Mouse (Mus musculus) stomach, postnatal 0 days (tissue): Measurements from ENCODE around the gene 5430419D17Rik. TPM values are rescaled to one million over a fixed set of nuclear protein-coding genes. Genes with fewer than 3 reads are reported as not detected.

Source experiments
- ATAC-seq: fragments of 200-750 bp; cut with Nextera tagmentation; 2 replicates; pipeline ENCODE4 v1.8.0; 2017; ENCODE audit not compliant: low FRiP score, low TSS enrichment
- DNase-seq: peaks from one replicate; pipeline ENCODE4 v3.0.0-alpha.2; 2016; ENCODE audit warnings: low spot score
- H3K27ac ChIP-seq: fragments of 300-500 bp; sonication (generic); replicated peaks from 2 replicates; pipeline ENCODE4 v1.5.1; 2014; ENCODE audit warnings: mild to moderate bottlenecking, control low read depth
- H3K27me3 ChIP-seq: fragments of 300-500 bp; sonication (generic); 2 replicates; pipeline ENCODE4 v1.6.1; 2014; ENCODE audit warnings: low read length; ENCODE audit not compliant: control insufficient read depth, insufficient read depth
- H3K36me3 ChIP-seq: fragments of 300-500 bp; sonication (generic); 2 replicates; pipeline ENCODE4 v1.6.1; 2014; ENCODE audit warnings: low read length, mixed read lengths; ENCODE audit not compliant: control insufficient read depth, insufficient read depth
- H3K4me1 ChIP-seq: fragments of 300-500 bp; sonication (generic); replicated peaks from 2 replicates; pipeline ENCODE4 v1.6.1; 2014; ENCODE audit warnings: antibody characterized with exemption; ENCODE audit not compliant: control insufficient read depth, insufficient read depth
- H3K4me2 ChIP-seq: fragments of 300-500 bp; sonication (generic); replicated peaks from 2 replicates; pipeline ENCODE4 v1.6.1; 2014; ENCODE audit warnings: low read depth, mild to moderate bottlenecking, control low read depth, moderate library complexity
- H3K4me3 ChIP-seq: fragments of 300-500 bp; sonication (generic); 2 replicates; pipeline ENCODE4 v1.5.1; 2014; ENCODE audit warnings: low read depth, low read length, control low read depth
- H3K9ac ChIP-seq: fragments of 300-500 bp; sonication (generic); 2 replicates; pipeline ENCODE4 v1.6.1; 2014; ENCODE audit warnings: mild to moderate bottlenecking, low read length, control low read depth, mixed read lengths
- H3K9me3 ChIP-seq: fragments of 300-500 bp; sonication (generic); 2 replicates; pipeline ENCODE4 v1.6.1; 2016; ENCODE audit warnings: low read length; ENCODE audit not compliant: control insufficient read depth
- CTCF ChIP-seq: IDR thresholded peaks from 2 replicates; pipeline ENCODE4 v1.5.1; 2016; ENCODE audit warnings: antibody characterized with exemption, low read depth, mild to moderate bottlenecking, moderate library complexity
- EP300 ChIP-seq: optimal IDR thresholded peaks from 2 replicates; pipeline ENCODE3; 2016; ENCODE audit warnings: antibody characterized with exemption
- WGBS: fragments of 180-500 bp; shearing (Covaris S2); extraction: QIAGEN DNeasy Blood & Tissue Kit; methylation state at CpG from one replicate; pipeline ENCODE4 v1.1.7; 2014; 5-methylcytosine and 5-hydroxymethylcytosine counted together
- polyA plus RNA-seq: library from polyadenylated mRNA; unstranded; fragments of >200 nt; fragmentation: Nextera tagmentation; extraction: Ambion mirVana; gene quantifications from 2 replicates; pipeline ENCODE4 v1.2.1, GENCODE M21; 2015

The 5430419D17Rik gene
- polyA plus RNA-seq = 0.06 TPM in 1 of 2 replicates, not detected in the other

DNA sequence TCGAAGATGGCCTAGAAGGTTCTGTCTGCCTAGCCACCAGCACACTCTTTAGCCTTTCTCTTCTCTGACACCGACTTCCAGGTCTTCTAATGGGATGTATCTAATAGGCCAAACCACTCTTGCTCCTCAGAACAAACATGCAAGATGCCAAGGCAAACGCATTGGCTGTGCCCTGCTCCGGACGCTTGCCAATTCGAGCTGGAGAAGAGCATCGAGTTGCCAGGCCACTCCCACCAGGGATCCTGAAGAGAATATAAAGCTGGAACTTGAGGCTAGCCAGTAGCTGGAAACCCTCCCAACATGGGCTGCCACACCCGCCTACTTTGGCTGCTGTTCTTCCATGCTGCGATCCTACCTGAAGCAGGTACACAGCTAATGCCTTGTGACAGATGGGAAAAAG lies at the start of gene 5430419D17Rik:
Gene 5430419D17Rik (plus strand): TSS at position 282 of the 400 bp plus-strand sequence.
- DNase-seq = no peak
- 87% methylated on average over 9 of the region's 9 CpGs for WGBS
- ATAC-seq = no peak
- Histone ChIP-seq H3K4me1 (no peaks in the 10 kb centered on the region), H3K4me3 (no peak within 1 kb of the TSS), H3K4me2 (no peak within 1 kb of the TSS), H3K9me3 (no peaks in the 10 kb centered on the region), H3K9ac (no peak within 1 kb of the TSS), H3K36me3 (no peaks in the 10 kb centered on the region), H3K27me3 (no peaks in the 10 kb centered on the region), H3K27ac (no peak within 1 kb of the TSS)
- TF ChIP-seq EP300 = no peak
- TF ChIP-seq CTCF = no peak

DNA sequence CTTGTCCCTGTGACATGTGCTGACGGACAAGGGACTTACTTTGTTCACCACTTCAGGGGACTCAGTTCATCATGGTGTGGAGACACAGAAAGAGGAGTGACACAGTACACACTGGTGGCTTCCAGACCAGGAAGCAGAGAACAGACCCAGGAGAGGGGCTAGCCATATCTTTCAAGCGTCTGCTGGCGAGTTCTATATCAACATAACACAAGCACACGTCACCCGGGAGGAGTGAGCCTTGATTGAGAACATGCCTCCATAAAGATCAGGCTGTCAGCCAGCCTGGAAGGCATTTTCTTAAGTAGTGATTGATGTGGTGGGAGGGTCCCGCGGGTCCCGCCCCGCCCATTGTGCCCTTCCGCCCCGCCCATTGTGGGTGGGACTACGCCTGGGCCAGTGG lies 44.2 kb upstream of the 5430419D17Rik start:
- H3K27me3 ChIP-seq = no peaks in the 10 kb centered on the region
- H3K9ac ChIP-seq = no peak overlapping the region
- H3K9me3 ChIP-seq = no peaks in the 10 kb centered on the region
- no peaks in the 10 kb centered on the region for H3K36me3 ChIP-seq
- no peak overlapping the region for H3K4me2 ChIP-seq
- H3K4me3 ChIP-seq = no peak overlapping the region
- H3K4me1 ChIP-seq = no peaks in the 10 kb centered on the region
- DNase-seq (peak; percentile 18), ATAC-seq (no peak)
- no peak for TF ChIP-seq EP300
- no peak for TF ChIP-seq CTCF
- WGBS = 51% methylated on average over 12 of the region's 12 CpGs
- no peak overlapping the region for H3K27ac ChIP-seq

DNA sequence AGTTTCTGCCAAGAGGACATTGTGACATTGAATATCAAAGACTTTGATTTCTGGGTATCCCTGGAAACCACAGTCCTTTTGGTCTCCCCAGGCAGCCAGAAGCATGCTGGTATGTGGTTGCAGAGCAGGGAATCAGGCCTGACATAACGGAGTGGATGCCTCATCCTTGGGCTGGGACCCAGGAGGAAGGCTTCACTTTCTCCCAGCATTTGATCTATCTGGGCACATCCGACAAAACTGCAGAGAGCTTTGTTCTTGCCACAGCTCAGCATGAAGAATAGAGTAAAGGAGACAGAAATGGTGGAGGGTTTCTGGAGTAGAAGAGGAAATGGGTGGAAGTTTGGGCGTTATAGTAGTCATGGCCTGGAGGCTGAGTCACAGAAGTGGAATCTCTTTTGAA lies 41.0 kb upstream of the 5430419D17Rik start:
- Histone ChIP-seq H3K27ac (no peak overlapping the region), H3K36me3 (no peaks in the 10 kb centered on the region), H3K9me3 (no peaks in the 10 kb centered on the region), H3K9ac (no peak overlapping the region), H3K27me3 (no peaks in the 10 kb centered on the region), H3K4me2 (no peak overlapping the region), H3K4me3 (no peak overlapping the region), H3K4me1 (no peaks in the 10 kb centered on the region)
- TF ChIP-seq EP300 (no peak), CTCF (no peak)
- WGBS = 75% methylated on average over 3 of the region's 3 CpGs
- DNase-seq (no peak), ATAC-seq (no peak)

DNA sequence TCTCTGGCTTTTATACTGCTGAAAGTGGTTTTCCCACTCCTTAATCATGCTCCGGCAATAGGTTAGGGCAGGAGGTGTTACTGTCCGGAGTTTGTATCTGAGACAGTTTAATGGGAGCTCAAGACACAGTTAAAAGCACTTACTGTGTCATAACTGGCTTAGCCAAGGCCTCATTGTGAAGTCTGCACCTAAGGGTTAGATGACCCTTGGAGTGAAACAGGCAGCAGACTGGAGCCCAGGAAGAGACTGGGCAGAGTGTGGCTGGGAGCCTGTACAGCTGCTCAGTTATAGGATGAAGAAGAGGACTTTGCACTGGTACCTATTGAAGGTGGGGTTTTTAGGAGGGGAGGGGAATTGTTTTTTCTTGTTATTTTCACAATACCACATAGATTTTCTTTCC lies 28.0 kb upstream of the 5430419D17Rik start, which contains the start of gene 4933402N03Rik:
Gene 4933402N03Rik (minus strand): TSS at position 101 of the 400 bp plus-strand sequence.
- Histone ChIP-seq H3K27me3 (no peaks in the 10 kb centered on the region), H3K4me2 (no peak within 1 kb of the TSS), H3K36me3 (no peaks in the 10 kb centered on the region), H3K9me3 (no peaks in the 10 kb centered on the region), H3K4me1 (no peaks in the 10 kb centered on the region), H3K9ac (no peak within 1 kb of the TSS), H3K4me3 (no peak within 1 kb of the TSS), H3K27ac (no peak within 1 kb of the TSS)
- no peak for TF ChIP-seq EP300
- TF ChIP-seq CTCF = no peak
- ATAC-seq (no peak), DNase-seq (no peak)
- 79% methylated on average over 2 of the region's 2 CpGs for WGBS

DNA sequence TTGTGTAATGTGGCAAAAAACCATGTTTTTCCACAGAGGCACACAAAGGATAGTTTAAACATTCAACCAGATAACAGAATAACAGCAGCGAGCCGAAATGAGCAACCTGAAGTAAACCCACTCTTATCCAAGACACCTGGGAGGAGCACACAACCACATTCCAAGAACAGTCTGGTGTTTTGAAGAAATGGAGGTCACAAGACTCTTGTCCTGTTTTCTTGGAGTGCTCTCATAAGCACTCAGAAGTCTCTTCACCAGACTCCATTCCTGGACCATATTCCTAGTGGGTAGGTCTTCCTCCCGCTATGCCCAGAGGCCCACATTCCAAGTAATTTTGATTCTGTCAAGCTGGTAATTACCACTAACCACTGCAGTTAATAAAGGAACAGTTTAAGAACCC lies 24.0 kb upstream of the 5430419D17Rik start:
- no peak overlapping the region for H3K4me3 ChIP-seq
- H3K9me3 ChIP-seq = no peaks in the 10 kb centered on the region
- H3K4me2 ChIP-seq = no peak overlapping the region
- no peak overlapping the region for H3K9ac ChIP-seq
- no peaks in the 10 kb centered on the region for H3K27me3 ChIP-seq
- no peaks in the 10 kb centered on the region for H3K36me3 ChIP-seq
- no peaks in the 10 kb centered on the region for H3K4me1 ChIP-seq
- ATAC-seq (no peak), DNase-seq (no peak)
- H3K27ac ChIP-seq = no peak overlapping the region
- WGBS = 65% methylated on average over 3 of the region's 3 CpGs
- TF ChIP-seq EP300 (no peak), CTCF (no peak)

DNA sequence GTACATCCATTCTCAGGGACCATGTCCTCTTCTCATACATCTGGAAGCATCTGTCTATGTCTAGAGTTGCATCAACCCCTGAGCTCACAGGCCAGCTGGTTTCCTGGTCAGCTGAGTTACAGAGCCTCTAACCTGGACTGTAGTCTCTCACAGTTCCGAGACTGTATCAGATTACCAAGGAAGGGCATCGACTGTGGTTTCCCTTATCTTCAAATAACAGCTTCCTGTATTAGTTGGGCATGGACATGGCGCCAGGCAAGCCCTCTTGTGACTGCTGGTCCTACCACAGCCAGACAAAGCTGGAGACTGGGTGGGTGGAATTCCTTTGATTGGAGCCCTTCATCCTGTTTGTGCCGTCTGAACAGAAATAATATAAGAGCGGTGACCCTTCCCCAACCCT lies 21.2 kb upstream of the 5430419D17Rik start:
- Histone ChIP-seq H3K4me1 (no peaks in the 10 kb centered on the region), H3K27ac (no peak overlapping the region), H3K36me3 (no peaks in the 10 kb centered on the region), H3K4me2 (no peak overlapping the region), H3K9ac (no peak overlapping the region), H3K9me3 (no peaks in the 10 kb centered on the region), H3K4me3 (no peak overlapping the region), H3K27me3 (no peaks in the 10 kb centered on the region)
- DNase-seq (no peak), ATAC-seq (0 out of 2 replicates have a peak, but pooled peaks have one; percentile 38)
- no peak for TF ChIP-seq EP300
- no peak for TF ChIP-seq CTCF
- 70% methylated on average over 5 of the region's 5 CpGs for WGBS
